Mouse (Mus musculus): ENCODE measurements around the gene 1700008P02Rik.
"Not testable (repeated sequence)": the region's sequence is repeated elsewhere in the genome, so short reads cannot be mapped to it uniquely, and the experiment has no call there.

Gene 1700008P02Rik

DNA sequence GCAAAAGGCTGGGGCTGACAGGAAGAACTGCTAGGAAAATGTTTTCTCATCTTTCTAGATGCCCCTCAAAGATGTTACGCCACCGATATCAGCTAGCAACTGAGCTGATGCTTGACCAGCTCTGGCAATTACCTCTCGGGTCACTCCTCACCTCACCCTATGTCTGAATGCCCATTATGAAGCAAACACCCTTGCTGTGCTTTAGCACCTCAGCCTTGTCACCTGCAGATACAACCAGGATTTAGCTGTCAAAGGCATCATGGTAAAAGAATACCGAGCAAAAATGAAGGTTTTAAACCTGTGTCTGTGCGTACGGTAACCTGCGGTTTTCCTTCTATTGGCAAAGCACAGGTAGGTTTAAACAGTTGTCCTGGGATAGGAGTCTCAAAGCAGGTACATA lies at the start of gene 1700008P02Rik:
TSS of gene 1700008P02Rik (minus strand) at position 101 of the 400 bp plus-strand sequence.
- no peak for DNase-seq (ENCODE audit: extremely low spot score, low read depth, low spot score)

GRCm38 (mm10) chr3:6649411-6649810 lies 29.2 kb upstream of the 1700008P02Rik start:
- DNase-seq (ENCODE audit: extremely low spot score, low read depth, low spot score), result no peak

GRCm38 (mm10) chr3:6638151-6638550 lies 17.9 kb upstream of the 1700008P02Rik start:
- DNase-seq (ENCODE audit: extremely low spot score, low read depth, low spot score), result not testable (repeated sequence)

DNA sequence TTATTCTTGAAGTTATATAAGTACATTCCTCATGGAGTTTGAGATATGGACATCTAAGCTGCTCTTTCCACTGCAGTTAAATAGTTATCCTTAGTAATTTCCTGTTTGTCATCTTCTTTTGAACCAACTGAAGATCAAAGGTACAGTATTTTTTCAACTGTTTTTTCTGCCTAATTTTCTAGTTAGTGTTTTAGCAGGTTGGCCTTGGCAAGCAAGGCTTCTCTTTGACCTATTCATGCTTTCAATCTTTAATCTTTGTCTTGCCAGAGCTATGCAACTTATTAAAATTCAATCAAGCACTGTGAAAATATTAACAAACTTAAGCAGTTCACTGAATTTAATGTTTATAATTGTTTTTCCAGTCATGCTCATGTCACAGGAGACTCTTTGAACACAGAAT lies 14.0 kb upstream of the 1700008P02Rik start:
- DNase-seq (ENCODE audit: extremely low spot score, low read depth, low spot score), result no peak

GRCm38 (mm10) chr3:6617881-6618280 lies 2.4 kb downstream of the 1700008P02Rik start:
- DNase-seq (ENCODE audit: extremely low spot score, low read depth, low spot score), result no peak
